Mouse (Mus musculus) ES-Bruce4 (cell line): ENCODE results near the gene Tfec.

Source experiments
- CTCF ChIP-seq: IDR thresholded peaks from one replicate; pipeline ENCODE4 v1.8.1; 2011; ENCODE audit warnings: low read depth, low read length
- EP300 ChIP-seq: IDR thresholded peaks from 2 replicates; pipeline ENCODE4 v1.6.1; 2011; ENCODE audit warnings: low read depth, low read length; ENCODE audit not compliant: insufficient read depth
- POLR2A ChIP-seq: IDR thresholded peaks from one replicate; pipeline ENCODE4 v1.8.1; 2011; ENCODE audit warnings: low read length; ENCODE audit not compliant: insufficient read depth

DNA sequence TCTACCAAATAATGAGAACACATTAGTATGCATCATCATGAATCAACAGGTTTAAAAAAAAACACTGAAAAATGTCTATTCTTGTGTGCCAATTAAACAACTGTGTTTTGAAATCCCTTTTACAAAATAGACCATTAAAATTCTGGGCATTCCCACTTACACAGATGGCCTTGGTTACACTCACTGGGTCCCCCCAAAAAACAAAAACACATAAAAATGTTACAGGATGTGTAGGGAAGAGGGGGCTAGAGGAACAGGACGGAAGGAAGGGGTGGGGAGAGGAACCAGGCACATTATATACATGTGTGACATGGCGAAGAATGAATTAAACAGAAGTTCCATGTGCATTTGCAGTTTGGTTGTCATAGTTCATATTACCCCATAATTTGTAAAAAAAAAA, 29.9 kb downstream of the Tfec start:
- TF ChIP-seq CTCF (no peak), EP300 (no peak), POLR2A (no peak)
